Mouse (Mus musculus) myocyte (in vitro differentiated cells): ENCODE measurements around the gene Olfr65.

Experiments
- E2F4 ChIP-seq: IDR thresholded peaks from one replicate; pipeline ENCODE4 v1.6.1; 2011; ENCODE audit warnings: mild to moderate bottlenecking, control low read depth, moderate library complexity; ENCODE audit not compliant: insufficient read depth
- POLR2A ChIP-seq: IDR thresholded peaks from one replicate; pipeline ENCODE4 v1.6.1; 2011; ENCODE audit warnings: low read depth, mild to moderate bottlenecking, control low read depth, moderate library complexity; ENCODE audit not compliant: insufficient read length
- POLR2AphosphoS2 ChIP-seq: IDR thresholded peaks from one replicate; pipeline ENCODE4 v1.6.1; 2011; ENCODE audit warnings: low read depth, control low read depth; ENCODE audit not compliant: insufficient read length
- SRF ChIP-seq: IDR thresholded peaks from one replicate; pipeline ENCODE4 v1.6.1; 2011; ENCODE audit warnings: low read depth; ENCODE audit not compliant: control insufficient read depth, insufficient read length
- TCF12 ChIP-seq: IDR thresholded peaks from one replicate; pipeline ENCODE4 v1.6.1; 2011; ENCODE audit warnings: mild to moderate bottlenecking, control low read depth; ENCODE audit not compliant: poor library complexity, insufficient read depth, severe bottlenecking
- USF1 ChIP-seq: IDR thresholded peaks from one replicate; pipeline ENCODE4 v1.6.1; 2011; ENCODE audit warnings: low read depth, mild to moderate bottlenecking, control low read depth, moderate library complexity

DNA sequence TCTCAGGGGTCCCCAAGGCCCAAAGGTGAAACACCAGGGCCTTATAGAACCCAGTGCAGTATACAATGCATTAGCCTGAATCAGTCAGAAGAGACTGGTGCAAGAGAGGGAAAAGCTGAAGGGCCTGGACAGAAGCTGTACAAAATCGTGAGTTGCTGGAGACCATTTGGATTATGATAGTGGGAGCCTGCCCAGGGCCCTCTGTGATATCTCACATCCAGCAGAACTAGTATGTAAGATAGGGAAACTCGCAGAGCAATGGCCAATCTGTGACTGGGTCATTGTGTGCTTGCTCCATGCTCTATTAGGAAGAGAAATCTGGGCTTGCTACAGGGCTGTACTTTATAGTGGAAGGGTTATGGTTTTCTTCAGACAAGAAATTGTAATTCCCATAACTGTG is 31.0 kb downstream of the Olfr65 start, which contains the start of gene Olfr632:
- TF ChIP-seq TCF12 (no peak), POLR2AphosphoS2 (no peak), POLR2A (no peak), E2F4 (no peak), USF1 (no peak), SRF (no peak)
